Mouse (Mus musculus) megakaryocyte, adult 5-6 weeks (primary cell): ENCODE measurements at regions not wholly inside any gene's neighbourhood (a gene's known extent, or its start where the extent isn't known, plus 50 kb on each side); places are given as distances from the start of the nearest gene placed in this dataset.

Experiments used
- ATAC-seq: 2 replicates; pipeline ENCODE4 v1.8.0; 2016; ENCODE audit warnings: mild to moderate bottlenecking, inconsistent platforms; ENCODE audit not compliant: poor library complexity, severe bottlenecking

DNA sequence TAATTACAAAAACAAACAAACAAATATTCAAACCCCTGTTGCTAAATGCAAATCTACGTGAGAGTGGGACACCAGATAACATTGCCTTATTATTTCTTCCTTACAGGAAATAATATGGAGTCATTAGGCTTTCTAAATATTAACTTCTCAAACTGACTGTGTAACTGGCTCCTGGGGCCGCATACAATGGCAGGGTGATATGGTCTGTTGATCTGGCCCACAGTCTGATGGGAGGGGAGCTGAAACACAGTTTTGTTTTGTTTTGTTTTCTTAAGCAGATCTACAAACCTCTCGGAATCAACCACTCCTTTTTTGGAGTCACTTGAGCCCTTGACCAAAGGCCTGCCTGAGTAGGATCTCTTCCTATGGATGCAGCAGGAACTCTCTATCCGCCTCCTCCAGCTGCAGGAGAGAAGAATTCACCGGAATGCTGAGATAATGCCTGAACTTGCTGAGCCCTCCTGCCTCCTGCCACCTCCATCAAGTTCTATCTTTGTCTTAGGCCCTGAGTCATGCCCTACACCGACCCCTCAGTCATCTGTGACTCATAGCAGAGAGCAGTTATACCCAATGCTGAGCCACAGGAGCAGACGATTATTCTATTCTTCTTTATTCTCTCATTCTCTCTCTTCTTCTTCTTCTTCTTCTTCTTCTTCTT is 534.5 kb upstream of the Btbd3 start:
- no peak for ATAC-seq

DNA sequence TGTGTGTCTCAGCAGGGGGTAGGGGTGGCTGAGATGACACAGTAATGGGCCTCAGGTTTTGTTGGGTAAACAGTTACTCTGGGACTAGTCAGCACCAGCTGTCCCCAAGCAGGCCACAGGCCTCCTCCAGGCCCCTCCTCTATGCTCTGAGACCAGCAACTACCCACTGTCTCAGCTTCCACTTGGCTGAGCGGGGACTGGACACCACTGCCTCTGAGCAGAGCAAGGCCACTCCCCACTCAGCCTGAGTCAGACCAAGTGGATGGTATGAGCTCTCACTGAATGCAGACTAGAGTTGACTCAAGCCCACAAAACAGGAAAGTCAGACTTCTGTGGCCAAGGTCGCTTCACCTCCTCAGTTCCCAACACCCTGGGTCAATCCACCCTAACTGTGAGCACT is 540.5 kb upstream of the Btbd3 start:
- no peak for ATAC-seq

DNA sequence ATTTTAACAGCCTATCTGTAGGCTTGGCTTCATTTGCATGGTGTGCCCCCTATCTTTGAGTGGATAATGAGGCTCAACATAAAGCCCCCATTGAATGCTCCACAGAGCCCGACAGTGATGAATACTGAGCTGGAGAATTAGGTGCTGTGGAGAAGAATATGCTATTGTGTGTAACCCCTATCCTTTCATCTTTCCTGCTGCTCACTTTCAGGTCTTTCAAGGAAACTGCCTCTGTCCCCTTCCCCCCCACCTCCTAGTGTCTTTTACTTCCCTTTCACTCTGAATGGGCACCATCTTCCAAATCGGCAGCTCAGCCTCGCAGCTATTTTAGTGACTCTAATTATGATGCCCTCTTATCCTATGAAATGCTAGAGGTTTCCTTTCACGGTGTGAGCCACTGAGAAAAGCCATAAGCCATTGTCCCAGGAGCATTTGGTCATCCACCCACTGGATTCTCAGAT is 549.8 kb upstream of the Btbd3 start:
- ATAC-seq = no peak

- no peak for ATAC-seq
Observed at GRCm38 (mm10) chr2:137705724-137706422, 550.5 kb upstream of the Btbd3 start.

DNA sequence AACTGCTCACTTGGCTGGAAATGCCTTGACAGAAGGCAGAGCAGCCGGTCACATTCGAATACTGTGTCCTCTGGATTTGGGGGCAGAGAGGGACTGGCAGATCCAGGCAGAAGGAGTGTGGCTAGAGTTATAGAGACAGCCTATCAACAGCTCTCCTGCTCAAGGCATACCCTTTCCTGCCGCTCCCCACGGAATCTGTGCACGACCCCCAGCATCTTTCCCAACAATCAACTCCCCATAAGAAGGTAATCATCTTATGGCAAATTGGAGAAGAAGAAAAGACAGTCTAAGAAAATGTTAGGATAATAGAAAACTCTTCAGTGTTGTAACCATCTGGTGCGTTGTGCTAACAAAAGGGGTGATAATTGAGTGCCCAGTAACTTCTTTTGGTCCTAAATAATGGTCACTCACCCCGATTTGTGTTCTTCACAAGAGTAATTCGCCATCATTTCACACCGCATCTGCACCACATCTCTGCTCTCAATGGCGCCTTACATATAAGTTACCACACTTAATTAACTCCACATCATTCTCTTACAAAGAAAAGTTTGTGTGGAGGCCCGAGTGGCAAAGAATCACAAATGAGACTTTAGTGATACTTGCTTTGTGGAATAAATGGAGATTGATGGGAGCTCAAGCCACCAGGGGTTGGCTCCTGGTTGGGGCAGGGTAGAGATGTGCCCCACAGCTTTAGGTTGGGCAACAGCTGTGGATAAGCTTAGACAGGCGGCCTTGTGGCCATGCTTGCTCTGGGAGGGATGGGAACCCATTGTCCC is 551.2 kb upstream of the Btbd3 start:
- no peak for ATAC-seq

DNA sequence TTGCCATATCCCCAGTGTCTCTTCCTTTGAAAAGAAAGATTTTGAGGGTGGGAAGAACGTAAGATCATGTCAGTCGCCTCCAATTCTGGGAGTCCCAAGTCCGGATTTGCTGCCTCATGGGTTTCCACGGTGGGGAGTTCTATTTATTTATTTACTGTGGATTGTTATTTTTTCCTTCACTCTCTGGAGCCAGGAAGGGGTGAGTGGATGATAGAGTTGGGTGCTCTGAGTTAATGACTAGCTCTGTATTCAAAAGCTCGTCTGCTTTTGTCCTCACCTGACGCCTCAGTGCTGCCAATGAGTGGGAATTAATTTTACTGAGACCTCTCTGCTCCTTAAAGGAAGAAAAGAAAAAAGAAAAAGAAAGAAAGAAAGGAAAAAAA is 551.8 kb upstream of the Btbd3 start:
- no peak for ATAC-seq

GRCm38 (mm10) chr2:137704051-137704450 is 552.3 kb upstream of the Btbd3 start:
- ATAC-seq = no peak

GRCm38 (mm10) chr2:137695885-137696284 is 560.5 kb upstream of the Btbd3 start:
- ATAC-seq = no peak

DNA sequence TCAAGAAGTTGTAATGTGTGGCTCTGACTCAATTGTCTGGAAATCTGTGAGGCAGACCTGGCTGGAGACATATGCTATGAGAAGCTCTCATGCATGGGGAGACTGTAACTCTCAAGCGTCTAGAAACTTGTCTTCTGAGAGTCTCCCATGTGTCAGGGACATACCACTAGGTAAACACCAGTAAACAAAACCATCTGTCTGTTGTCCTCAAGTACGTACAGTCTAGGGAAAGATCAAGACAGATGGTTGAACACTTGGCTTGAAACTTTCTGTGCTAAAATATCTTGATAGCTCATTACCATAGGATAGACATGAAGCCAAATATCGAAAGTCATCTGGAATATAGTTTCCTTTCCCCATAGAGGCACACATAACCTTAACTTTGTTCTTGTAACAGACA is 562.3 kb upstream of the Btbd3 start:
- no peak for ATAC-seq

DNA sequence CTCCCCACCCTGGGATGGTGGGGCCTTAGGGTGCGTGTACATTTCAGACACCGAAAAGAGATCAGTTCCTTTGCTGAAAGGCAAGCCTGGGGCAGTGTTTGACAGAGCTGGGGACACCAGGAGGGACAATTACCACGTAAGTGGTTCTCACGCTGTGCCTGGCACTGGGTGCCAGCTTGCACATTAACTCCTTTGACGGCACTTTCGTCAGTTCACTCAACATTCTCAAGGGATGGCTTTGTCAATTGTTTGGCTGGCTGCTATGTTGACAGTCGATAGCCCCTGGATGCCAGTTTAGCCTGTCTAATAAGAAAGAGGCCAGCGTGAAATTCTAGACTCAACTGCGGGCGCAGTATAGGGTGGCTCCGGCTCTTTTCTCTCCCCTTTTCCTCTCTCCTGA is 569.2 kb upstream of the Btbd3 start:
- 0 out of 2 replicates have a peak, but pooled peaks have one; percentile 7 for ATAC-seq

GRCm38 (mm10) chr2:137686735-137687134 is 569.6 kb upstream of the Btbd3 start:
- no peak for ATAC-seq

DNA sequence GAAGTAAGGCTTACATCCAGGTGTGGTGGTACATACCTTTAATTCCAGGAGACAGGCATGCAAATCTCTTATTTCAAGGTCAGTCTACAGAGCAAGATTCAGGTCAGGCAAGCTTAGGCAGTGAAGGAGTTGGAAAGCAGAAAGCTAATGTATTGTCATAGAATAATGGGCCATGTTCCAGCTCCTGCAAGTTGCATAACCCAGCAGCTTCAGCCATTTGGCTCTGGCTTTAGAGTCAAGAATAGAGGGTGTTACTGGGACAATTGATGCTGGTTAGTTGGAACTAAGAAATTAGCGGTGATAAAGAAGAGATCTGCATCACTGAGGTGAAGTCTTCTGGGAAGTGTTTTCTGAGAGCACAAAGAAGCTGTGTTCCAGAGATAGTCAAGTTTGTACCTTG is 565.3 kb upstream of the Jag1 start:
- no peak for ATAC-seq

DNA sequence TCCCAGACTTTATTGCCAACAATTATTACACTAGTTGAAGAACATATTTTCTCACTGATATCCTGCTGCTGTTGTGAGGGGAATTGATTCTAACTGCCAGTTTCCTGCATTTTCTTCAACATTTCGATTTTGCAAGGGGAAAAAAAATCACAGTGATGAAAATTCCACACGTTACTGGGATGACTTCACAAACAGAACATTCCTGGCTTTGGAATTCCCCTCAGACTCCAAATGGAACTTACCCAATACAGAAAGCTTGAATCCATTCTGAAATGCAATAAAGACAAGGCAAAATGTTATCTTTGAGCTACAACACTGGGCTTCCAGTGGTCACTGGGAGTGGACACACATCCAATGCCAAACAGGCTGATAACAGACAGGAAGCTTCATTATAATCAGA is 546.7 kb upstream of the Jag1 start:
- no peak for ATAC-seq

DNA sequence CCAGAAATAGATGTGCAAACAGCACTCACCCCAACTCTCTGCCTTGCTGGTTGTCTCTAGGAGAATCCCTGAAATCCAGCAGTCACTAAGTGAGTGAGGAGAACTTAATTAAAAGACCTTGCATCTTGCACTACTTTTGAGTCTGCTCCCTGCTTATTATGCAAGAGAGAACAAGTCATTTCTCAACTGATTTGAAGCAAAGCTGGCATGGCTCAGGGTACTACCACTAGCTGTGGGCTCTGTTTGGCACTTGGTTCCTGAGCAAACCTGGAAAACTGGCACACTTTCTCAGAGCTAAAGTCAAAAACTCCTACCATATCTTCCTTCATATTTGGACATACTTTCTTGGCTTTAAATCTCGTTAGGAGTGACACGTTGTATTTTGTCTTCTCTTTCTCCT is 545.8 kb upstream of the Jag1 start:
- ATAC-seq = no peak

DNA sequence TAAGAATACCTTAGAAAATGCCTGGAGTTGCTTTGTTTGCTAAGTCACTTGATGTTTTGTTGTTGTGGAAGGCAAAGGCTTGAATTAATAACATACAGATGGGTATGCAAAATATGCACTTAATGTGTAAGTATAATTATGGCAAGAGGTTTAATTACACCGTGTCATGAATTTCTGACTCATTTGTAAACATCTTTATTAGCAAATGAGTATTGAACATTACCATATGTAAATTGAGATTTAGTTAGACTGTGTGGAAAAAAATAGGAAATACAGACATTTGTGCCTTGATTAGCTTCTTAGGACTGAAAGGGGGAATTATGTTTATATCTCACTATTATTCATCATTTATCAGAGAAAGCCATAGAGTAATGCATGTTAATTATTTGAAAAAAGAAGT is 544.0 kb upstream of the Jag1 start:
- ATAC-seq = no peak

DNA sequence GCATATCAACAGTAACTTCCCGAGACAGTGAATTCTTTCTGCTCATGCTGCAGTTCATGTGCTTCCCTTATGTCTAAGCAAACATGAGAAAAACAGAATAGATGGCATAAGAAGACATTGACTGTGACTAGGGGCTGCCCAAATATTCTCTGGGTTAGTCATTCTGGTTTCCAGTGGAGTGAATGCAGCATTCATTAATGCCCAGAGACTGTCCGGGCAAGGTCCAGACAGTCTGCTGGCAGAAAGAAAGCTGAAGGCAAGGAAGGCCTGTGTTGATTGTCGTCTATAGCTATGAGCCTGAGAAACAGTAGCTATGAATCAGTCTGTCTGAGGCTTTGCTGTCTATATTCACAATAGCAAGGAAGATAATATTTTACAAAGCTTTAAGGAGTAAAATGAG is 537.9 kb upstream of the Jag1 start:
- ATAC-seq = no peak

DNA sequence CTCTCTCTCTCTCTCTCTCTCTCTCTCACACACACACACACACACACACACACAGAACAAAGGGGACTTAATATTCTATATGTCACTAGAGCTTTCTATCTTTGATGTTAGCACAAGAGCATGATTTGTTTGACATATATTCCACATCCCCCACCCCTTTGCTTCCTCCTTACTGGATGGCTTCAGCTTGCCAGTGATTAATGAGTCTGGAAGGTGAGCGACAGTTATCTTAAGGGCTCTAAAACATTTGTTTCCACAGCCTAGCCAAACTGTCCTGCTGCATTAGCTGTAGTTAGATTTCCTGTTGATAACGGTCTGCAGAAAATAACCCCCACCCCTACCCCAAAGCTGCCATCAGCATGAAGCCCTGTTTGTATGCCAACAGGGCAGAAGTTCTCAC is 527.7 kb upstream of the Jag1 start:
- ATAC-seq = no peak

DNA sequence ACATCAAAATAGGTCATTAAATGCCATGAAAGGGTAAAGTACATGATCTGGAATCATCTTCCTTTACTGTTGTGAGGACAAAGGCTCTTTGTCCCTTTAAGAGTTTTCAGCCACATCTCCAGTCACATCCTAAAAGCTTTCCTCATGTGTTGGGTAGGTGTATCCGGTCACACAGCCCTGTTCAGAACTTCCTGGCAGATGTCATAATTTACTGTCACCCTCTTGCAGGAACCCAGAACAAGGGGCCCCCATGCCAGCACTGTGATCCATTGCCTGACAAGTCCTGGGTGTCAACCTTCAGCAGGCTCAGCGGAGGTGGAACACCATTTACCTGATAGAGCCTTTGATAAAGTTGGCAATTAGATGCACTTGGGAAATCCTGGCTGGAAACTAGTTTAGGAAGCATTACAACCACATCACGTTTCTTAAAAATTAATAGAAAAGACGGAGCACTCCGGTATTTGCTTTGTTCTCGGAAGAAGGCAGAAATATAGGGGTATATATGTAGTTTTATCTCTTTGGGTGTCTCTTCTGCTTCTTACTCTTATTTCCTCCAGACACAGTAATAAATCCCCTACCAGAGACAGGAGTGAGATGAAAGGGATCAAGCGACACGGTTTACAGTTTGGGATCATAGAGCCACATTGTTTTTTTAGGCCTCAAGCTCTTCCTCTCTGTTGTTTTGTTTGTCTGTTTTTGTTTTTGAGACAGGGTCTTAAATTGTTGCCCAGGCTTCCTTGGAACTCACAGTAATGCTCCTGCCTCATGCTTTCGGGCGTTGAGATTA is 527.0 kb upstream of the Jag1 start:
- no peak for ATAC-seq

GRCm38 (mm10) chr2:137635019-137635621 is 518.7 kb upstream of the Jag1 start:
- no peak for ATAC-seq

GRCm38 (mm10) chr2:137616637-137617036 is 500.2 kb upstream of the Jag1 start:
- no peak for ATAC-seq

DNA sequence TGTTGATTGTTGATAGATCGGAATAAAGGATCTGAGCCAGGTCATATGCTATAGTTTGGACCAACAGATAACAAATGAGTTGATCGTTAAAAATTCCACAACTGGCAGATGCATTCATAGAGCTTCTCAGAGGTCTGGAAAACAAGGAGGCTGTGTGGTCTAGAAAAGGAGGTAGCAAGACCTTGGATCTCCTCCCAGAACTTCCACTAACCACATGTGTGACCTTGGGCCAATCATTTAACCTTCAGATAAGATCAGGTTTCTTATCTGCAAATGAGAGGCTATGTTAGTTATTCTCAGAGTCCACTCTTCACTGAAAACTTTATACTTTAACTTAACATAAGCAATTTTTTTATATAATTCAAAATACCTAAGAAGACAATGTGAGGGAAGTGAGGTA is 497.3 kb upstream of the Jag1 start:
- no peak for ATAC-seq
